29 mouse cellular contexts compared by ENCODE assay signal in genomic region chr2:76908705-76909457, GRCm38 (mm10).
A peak's percentile ranks its signal among the peaks of the same experiment; 100 is the strongest.
DNase-seq lines count a peak whose midpoint lies in the region; ATAC-seq and TF ChIP-seq lines count a peak whose summit lies in the region.
"Had no signal": no experiment of that assay in that cellular context is flagged by ENCODE, and none has a peak within 500 bp of the region (broad histone marks: within the 10 kb centered on the region; RNA-seq: fewer than 3 reads in every experiment).

No protein-coding gene starts in this region.

- peak overlapping the region; percentile 15; the same call in 1 of the 2 replicates for H3K4me3 ChIP-seq in gastrocnemius, adult 2 months
- no peak overlapping the region for H3K4me3 ChIP-seq in heart, embryonic 10.5 days
- no peak overlapping the region for H3K4me3 ChIP-seq in heart, embryonic 12.5 days
- no peak overlapping the region for H3K4me3 ChIP-seq in liver, postnatal 0 days (ENCODE audit: low read depth, low read length)
- no peak overlapping the region for H3K4me3 ChIP-seq in liver, embryonic 12.5 days
- H3K4me3 ChIP-seq in myocyte, result no peak overlapping the region
- H3K4me3 ChIP-seq: heart, embryonic 13.5 days had no signal

- no peak for TF ChIP-seq EP300 in liver, postnatal 0 days (IDR thresholded peaks at IDR 0.05; ENCODE audit: low read depth)

- peak overlapping the region; percentile 38; the same call in 1 of the 2 replicates for H3K27ac ChIP-seq in gastrocnemius, adult 2 months
- 0 out of 2 replicates have a peak overlapping the region, but pooled peaks have one; percentile 3 for H3K27ac ChIP-seq in heart, embryonic 10.5 days
- no peak overlapping the region for H3K27ac ChIP-seq in heart, embryonic 12.5 days (ENCODE audit: poor library complexity, severe bottlenecking)
- H3K27ac ChIP-seq in liver, postnatal 0 days (ENCODE audit: low read depth), result no peak overlapping the region
- no peak overlapping the region for H3K27ac ChIP-seq in liver, embryonic 12.5 days
- H3K27ac ChIP-seq: heart, embryonic 13.5 days; hindbrain, embryonic 14.5 days; hindbrain, postnatal 0 days had no signal

- no peak overlapping the region for H3ac ChIP-seq in myocyte (ENCODE audit: control insufficient read depth, insufficient read length)

- TF ChIP-seq CTCF in gastrocnemius, adult 2 months (IDR thresholded peaks at IDR 0.05), result no peak
- no peak for TF ChIP-seq CTCF in liver, postnatal 0 days (IDR thresholded peaks at IDR 0.05; ENCODE audit: low read depth)

- WGBS in heart, embryonic 10.5 days, result 76% methylated on average over 15 of the region's 15 CpGs
- WGBS in heart, embryonic 12.5 days, result 79% methylated on average over 15 of the region's 15 CpGs
- 66% methylated on average over 15 of the region's 15 CpGs for WGBS in liver, postnatal 0 days (ENCODE audit: insufficient replicate concordance)
- 70% methylated on average over 15 of the region's 15 CpGs for WGBS in liver, embryonic 12.5 days (ENCODE audit: insufficient replicate concordance)

- no peak overlapping the region for H3K4me2 ChIP-seq in heart, embryonic 12.5 days
- no peak overlapping the region for H3K4me2 ChIP-seq in liver, postnatal 0 days (ENCODE audit: low read depth, low read length)
- H3K4me2 ChIP-seq in liver, embryonic 12.5 days, result no peak overlapping the region
- no peak overlapping the region for H3K4me2 ChIP-seq in myocyte (ENCODE audit: low read depth)
- H3K4me2 ChIP-seq: heart, embryonic 13.5 days; hindbrain, embryonic 14.5 days had no signal

- no peaks in the 10 kb centered on the region for H3K4me1 ChIP-seq in heart, embryonic 10.5 days
- no peaks in the 10 kb centered on the region for H3K4me1 ChIP-seq in heart, embryonic 12.5 days (replicated peaks)
- H3K4me1 ChIP-seq in liver, postnatal 0 days (ENCODE audit: insufficient read depth), result no peaks in the 10 kb centered on the region
- no peaks in the 10 kb centered on the region for H3K4me1 ChIP-seq in liver, embryonic 12.5 days
- H3K4me1 ChIP-seq: heart, embryonic 13.5 days had no signal

- TF ChIP-seq POLR2A in myocyte (IDR thresholded peaks at IDR 0.05; ENCODE audit: insufficient read length, low read depth), result no peak

- no peaks in the 10 kb centered on the region for H3K27me3 ChIP-seq in heart, embryonic 10.5 days (ENCODE audit: insufficient read depth, poor library complexity, severe bottlenecking)
- H3K27me3 ChIP-seq in heart, embryonic 12.5 days (replicated peaks), result no peaks in the 10 kb centered on the region
- no peaks in the 10 kb centered on the region for H3K27me3 ChIP-seq in liver, postnatal 0 days (ENCODE audit: insufficient read depth, low read length)
- H3K27me3 ChIP-seq in liver, embryonic 12.5 days (replicated peaks), result no peaks in the 10 kb centered on the region
- H3K27me3 ChIP-seq in myocyte (ENCODE audit: control insufficient read depth, insufficient read depth, insufficient read length), result no peaks in the 10 kb centered on the region
- H3K27me3 ChIP-seq: CH12.LX; heart, embryonic 13.5 days had no signal

- peak; percentile 27 for DNase-seq in gastrocnemius, adult 2 months
- no peak for DNase-seq in gastrocnemius, postnatal 36 days
- peak; percentile 65 for DNase-seq in heart, embryonic 10.5 days (ENCODE audit: low spot score)
- DNase-seq in liver, postnatal 0 days, result peak; percentile 6
- DNase-seq in frontal cortex, adult 2 months (ENCODE audit: extremely low spot score in 1 of 2, low spot score in 1 of 2), result no peak
- DNase-seq: adrenal gland, adult 2 months; adrenal gland, postnatal 14 days; B cell, adult 2 months; cerebellum, adult 11-12 months; cerebellum, adult 8-10 months; cerebellum, postnatal 10 days; cerebellum, postnatal 36 days; embryo, embryonic 11 days; forebrain, postnatal 0 days; gastrocnemius, postnatal 14 days; heart, postnatal 36 days; kidney, adult 18-20 months; kidney, adult 9 months had no signal

- H3K36me3 ChIP-seq in heart, embryonic 10.5 days, result peaks cover 70% of the 10 kb centered on the region
- peaks cover 65% of the 10 kb centered on the region for H3K36me3 ChIP-seq in heart, embryonic 12.5 days
- H3K36me3 ChIP-seq in liver, postnatal 0 days (replicated peaks; ENCODE audit: insufficient read depth, low read length), result no peaks in the 10 kb centered on the region
- H3K36me3 ChIP-seq in liver, embryonic 12.5 days, result no peaks in the 10 kb centered on the region
- H3K36me3 ChIP-seq in myocyte (ENCODE audit: control insufficient read depth, insufficient read depth), result peaks cover 22% of the 10 kb centered on the region
- H3K36me3 ChIP-seq: G1E had no signal

- intact Hi-C loops in gastrocnemius, adult 2 months (cut with DNase I), result no loop called here
- intact Hi-C loops in gastrocnemius, postnatal 36 days (cut with DNase I), result no loop called here

- no peaks in the 10 kb centered on the region for H3K79me2 ChIP-seq in myocyte (ENCODE audit: control insufficient read depth, insufficient read depth)

- no peak; the same call in 1 of the 2 replicates for ATAC-seq in heart, embryonic 12.5 days (ENCODE audit: insufficient number of reproducible peaks, low FRiP score)
- ATAC-seq in liver, postnatal 0 days, result no peak
- ATAC-seq in liver, embryonic 12.5 days, result no peak
- ATAC-seq: forebrain, embryonic 14.5 days; forebrain, postnatal 0 days; hindbrain, postnatal 0 days; inflammation-experienced regulatory T-cells, adult 6 months; intestine, embryonic 16.5 days had no signal

- H3K9me3 ChIP-seq in heart, embryonic 10.5 days, result no peaks in the 10 kb centered on the region
- no peaks in the 10 kb centered on the region for H3K9me3 ChIP-seq in heart, embryonic 12.5 days (replicated peaks)
- no peaks in the 10 kb centered on the region for H3K9me3 ChIP-seq in liver, postnatal 0 days (ENCODE audit: low read length)
- no peaks in the 10 kb centered on the region for H3K9me3 ChIP-seq in liver, embryonic 12.5 days (replicated peaks)
- H3K9me3 ChIP-seq: heart, embryonic 13.5 days had no signal

- no peak overlapping the region for H3K9ac ChIP-seq in heart, embryonic 12.5 days
- H3K9ac ChIP-seq in liver, postnatal 0 days (replicated peaks), result no peak overlapping the region
- no peak overlapping the region for H3K9ac ChIP-seq in liver, embryonic 12.5 days
- H3K9ac ChIP-seq: forebrain, postnatal 0 days; heart, embryonic 13.5 days; hindbrain, embryonic 14.5 days had no signal

TF ChIP-seq in myocyte, 11 proteins besides CTCF, POLR2A, EP300 and RAD21:
- TF ChIP-seq POLR2AphosphoS2 (IDR thresholded peaks at IDR 0.05; ENCODE audit: insufficient read length, low read depth) (peak; percentile 54), MYOG (IDR thresholded peaks at IDR 0.05; ENCODE audit: control insufficient read depth in 1 of 3, insufficient read depth in 1 of 3, insufficient read length in 2 of 3, low read depth in 2 of 3) (no peak)

Comparison
In these comparisons a context has a peak if more than half of its experiments do, and no peak if none do; other contexts are left out.
1. DNase-seq: peak in gastrocnemius, adult 2 months (single experiment), heart, embryonic 10.5 days (single experiment) and liver, postnatal 0 days (single experiment); none in gastrocnemius, postnatal 36 days (0 of 2) and frontal cortex, adult 2 months (0 of 2).
2. H3K27ac ChIP-seq: peak in gastrocnemius, adult 2 months (single experiment) and heart, embryonic 10.5 days (single experiment); none in heart, embryonic 12.5 days (single experiment), liver, postnatal 0 days (single experiment) and liver, embryonic 12.5 days (single experiment).